Mouse (Mus musculus) kidney, postnatal 36 days (tissue): ENCODE measurements around the gene Tsr2.
A peak's percentile ranks its signal among the peaks of the same experiment; 100 is the strongest.

Experiments used
- DNase-seq, 2 experiments: peaks; one replicate each; pipeline ENCODE4 v3.0.0; 2021 to 2022; ENCODE audit warnings: mixed read lengths in 2 of 2

The Tsr2 gene

GRCm38 (mm10) chrX:151046321-151046720, 50.0 kb downstream of the Tsr2 start:
- peak in 1 of 2 experiments; percentile 17 for DNase-seq

GRCm38 (mm10) chrX:151045850-151046249, 50.5 kb downstream of the Tsr2 start, which contains the start of gene Fgd1:
Fgd1 (plus strand) TSS chrX:151046150.
- no peak for DNase-seq

GRCm38 (mm10) chrX:151041223-151041622, 55.1 kb downstream of the Tsr2 start:
- DNase-seq, result no peak
